13 mouse cellular contexts compared by ENCODE assay signal in the genomic region with DNA sequence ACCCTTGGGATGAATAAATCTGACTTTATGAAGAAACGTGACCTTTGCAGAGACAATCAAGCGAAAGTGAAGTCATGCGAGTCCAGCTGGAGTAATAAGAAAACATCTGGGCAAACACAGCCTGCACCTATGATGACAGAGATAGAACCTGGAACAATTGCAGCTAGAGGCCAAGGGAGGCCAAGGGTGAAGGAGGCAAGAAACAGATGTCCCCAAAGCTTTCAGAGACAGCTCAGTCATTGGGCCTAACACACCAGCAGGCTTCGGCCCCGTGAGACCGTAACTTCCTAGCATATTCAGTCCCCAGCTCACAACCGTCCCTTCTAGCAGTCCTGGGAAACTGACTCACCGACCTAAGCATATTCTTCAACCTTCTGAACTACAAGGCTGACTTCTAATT.
"Had no signal": no experiment of that assay in that cellular context is flagged by ENCODE, and none has a peak within 500 bp of the region (broad histone marks: within the 10 kb centered on the region; RNA-seq: fewer than 3 reads in every experiment).

No protein-coding gene starts in this region.

- H3K9ac ChIP-seq: limb, embryonic 15.5 days; liver, embryonic 12.5 days; lung, embryonic 14.5 days; midbrain, embryonic 13.5 days; stomach, embryonic 15.5 days had no signal

- H3K4me2 ChIP-seq: limb, embryonic 15.5 days; liver, embryonic 12.5 days; lung, embryonic 14.5 days; midbrain, embryonic 13.5 days; stomach, embryonic 15.5 days had no signal

- H3K4me1 ChIP-seq: limb, embryonic 15.5 days; liver, embryonic 12.5 days; stomach, embryonic 15.5 days had no signal

- H3K4me3 ChIP-seq: limb, embryonic 15.5 days; liver, embryonic 12.5 days; midbrain, embryonic 13.5 days; stomach, embryonic 15.5 days had no signal

- H3K9me3 ChIP-seq: limb, embryonic 15.5 days; liver, embryonic 12.5 days; midbrain, embryonic 13.5 days; stomach, embryonic 15.5 days had no signal

- H3K27me3 ChIP-seq: limb, embryonic 15.5 days; liver, embryonic 12.5 days; stomach, embryonic 15.5 days had no signal

- ATAC-seq: liver, embryonic 12.5 days had no signal

- H3K36me3 ChIP-seq: limb, embryonic 15.5 days; midbrain, embryonic 13.5 days; stomach, embryonic 15.5 days had no signal

- DNase-seq: kidney, adult 11 months; kidney, adult 9 months; kidney, postnatal 10 days; left cerebral cortex, postnatal 4 days; lung, embryonic 14.5 days; lung, postnatal 4 days; right cerebral cortex, postnatal 14 days; thymus, adult 2 months; thymus, postnatal 25 days had no signal

- H3K27ac ChIP-seq: limb, embryonic 15.5 days; liver, embryonic 12.5 days; midbrain, embryonic 13.5 days; stomach, embryonic 15.5 days had no signal
